Mouse (Mus musculus) CH12.LX (cell line): ENCODE measurements around the gene Gnaz. TPM values are rescaled to one million over a fixed set of nuclear protein-coding genes. Genes with fewer than 3 reads are reported as not detected.

Experiments used
- DNase-seq: peaks from one replicate; pipeline ENCODE4 v3.0.0-alpha.2; 2013; ENCODE audit errors: extremely low read depth
- H3K27ac ChIP-seq: 2 replicates; pipeline ENCODE4 v1.5.1; 2012; ENCODE audit warnings: low read depth, mild to moderate bottlenecking, control low read depth, moderate library complexity; ENCODE audit not compliant: insufficient read depth
- H3K27me3 ChIP-seq: replicated peaks from 2 replicates; pipeline ENCODE3; 2012; ENCODE audit warnings: inconsistent platforms
- H3K36me3 ChIP-seq, 2 experiments: replicated peaks in 1 of 2; 2 replicates each; pipeline versions ENCODE3 to v1.6.1; 2012; ENCODE audit warnings: inconsistent platforms in 1 of 2, low read length in 1 of 2, mild to moderate bottlenecking in 1 of 2, mixed read lengths in 1 of 2, moderate library complexity in 1 of 2; ENCODE audit not compliant: control insufficient read depth in 1 of 2, insufficient read depth in 1 of 2
- H3K4me1 ChIP-seq, 2 experiments: 2 replicates each; pipeline ENCODE4 v1.6.1; 2012; ENCODE audit warnings: inconsistent platforms in 1 of 2, moderate library complexity in 1 of 2; ENCODE audit not compliant: insufficient read depth in 2 of 2, control insufficient read depth in 1 of 2
- H3K4me2 ChIP-seq: 2 replicates; pipeline ENCODE4 v1.6.1; 2012; ENCODE audit warnings: low read depth, mild to moderate bottlenecking, control low read depth; ENCODE audit not compliant: poor library complexity, insufficient read depth, severe bottlenecking
- H3K4me3 ChIP-seq, 3 experiments: fragments of 150-350 bp in 1 of 3; sonication (generic) in 1 of 3; replicated peaks in 1 of 3; 2 replicates each; pipeline versions ENCODE3 to v1.5.1; 2011 to 2012; ENCODE audit warnings: low read depth in 2 of 3, low read length in 2 of 3, mild to moderate bottlenecking in 2 of 3, moderate library complexity in 2 of 3, control low read depth in 1 of 3, improper control_type of control experiment in 1 of 3, inconsistent platforms in 1 of 3, mixed read lengths in 1 of 3; ENCODE audit not compliant: poor library complexity in 1 of 3
- H3K79me2 ChIP-seq: replicated peaks from 2 replicates; pipeline ENCODE4 v1.6.1; 2012; ENCODE audit warnings: mild to moderate bottlenecking, moderate library complexity; ENCODE audit not compliant: control insufficient read depth, poor library complexity, insufficient read depth, severe bottlenecking; ENCODE audit errors: extremely low read depth
- H3K9ac ChIP-seq: 2 replicates; pipeline ENCODE4 v1.6.1; 2012; ENCODE audit warnings: low read depth, mild to moderate bottlenecking, control low read depth, moderate library complexity; ENCODE audit not compliant: insufficient read depth
- H3K9me3 ChIP-seq: replicated peaks from 2 replicates; pipeline ENCODE3; 2012; ENCODE audit warnings: low read length, inconsistent platforms, mixed read lengths
- BHLHE40 ChIP-seq: IDR thresholded peaks from 2 replicates; pipeline ENCODE4 v1.6.1; 2011; ENCODE audit warnings: mild to moderate bottlenecking, low read depth, low read length, improper control_type of control experiment
- CHD1 ChIP-seq: IDR thresholded peaks from 2 replicates; pipeline ENCODE4 v1.6.1; 2012; ENCODE audit warnings: low read depth, low read length, improper control_type of control experiment, inconsistent platforms
- E2F4 ChIP-seq: IDR thresholded peaks from 2 replicates; pipeline ENCODE4 v1.6.1; 2011; ENCODE audit warnings: low read depth, low read length, improper control_type of control experiment; ENCODE audit not compliant: insufficient replicate concordance
- ETS1 ChIP-seq: conservative IDR thresholded peaks from 2 replicates; pipeline ENCODE4 v1.6.1; 2012; ENCODE audit warnings: low read depth, mild to moderate bottlenecking, inconsistent platforms, low read length, improper control_type of control experiment, moderate library complexity
- JUN ChIP-seq: IDR thresholded peaks from 2 replicates; pipeline ENCODE4 v1.6.1; 2011; ENCODE audit warnings: low read depth, mild to moderate bottlenecking, low read length, improper control_type of control experiment, moderate library complexity; ENCODE audit not compliant: insufficient read depth
- KAT2A ChIP-seq: IDR thresholded peaks from 2 replicates; pipeline ENCODE4 v1.6.1; 2012; ENCODE audit warnings: low read length, improper control_type of control experiment, inconsistent platforms; ENCODE audit not compliant: insufficient replicate concordance
- MAX ChIP-seq: IDR thresholded peaks from 2 replicates; pipeline ENCODE4 v1.6.1; 2011; ENCODE audit warnings: low read length, improper control_type of control experiment
- MAZ ChIP-seq: IDR thresholded peaks from 2 replicates; pipeline ENCODE4 v1.6.1; 2012; ENCODE audit warnings: low read depth, mild to moderate bottlenecking, inconsistent platforms, low read length, improper control_type of control experiment, moderate library complexity
- MYC ChIP-seq: IDR thresholded peaks from 2 replicates; pipeline ENCODE4 v1.6.1; 2011; ENCODE audit warnings: low read depth, mild to moderate bottlenecking, improper control_type of control experiment, low read length
- NELFE ChIP-seq: IDR thresholded peaks from 2 replicates; pipeline ENCODE4 v1.6.1; 2011; ENCODE audit warnings: low read depth, low read length, improper control_type of control experiment
- SIN3A ChIP-seq: IDR thresholded peaks from 2 replicates; pipeline ENCODE4 v1.6.1; 2012; ENCODE audit warnings: low read length, improper control_type of control experiment, inconsistent platforms
- TBP ChIP-seq: conservative IDR thresholded peaks from 2 replicates; pipeline ENCODE4 v1.6.1; 2011; ENCODE audit warnings: low read depth, low read length, improper control_type of control experiment
- TCF12 ChIP-seq: IDR thresholded peaks from 2 replicates; pipeline ENCODE4 v1.6.1; 2014; ENCODE audit warnings: low read depth, mild to moderate bottlenecking, inconsistent platforms, low read length, improper control_type of control experiment
- USF1 ChIP-seq: IDR thresholded peaks from 2 replicates; pipeline ENCODE4 v1.6.1; 2014; ENCODE audit warnings: low read depth, mild to moderate bottlenecking, inconsistent platforms, low read length, improper control_type of control experiment
- USF2 ChIP-seq: conservative IDR thresholded peaks from 2 replicates; pipeline ENCODE4 v1.6.1; 2011; ENCODE audit warnings: low read depth, low read length, improper control_type of control experiment
- ZKSCAN1 ChIP-seq: IDR thresholded peaks from 2 replicates; pipeline ENCODE4 v1.6.1; 2012; ENCODE audit warnings: low read depth, inconsistent platforms, low read length, improper control_type of control experiment, borderline replicate concordance
- dilution Hi-C: fragments of 300-500 bp; cut with MboI; formaldehyde crosslinking; loops from 2 replicates; pipeline ENCODE4 v1.14.3; 2020; ENCODE audit warnings: low sequenced_read_pairs; ENCODE audit not compliant: extremely low pct_unique_long_range_greater_than_20kb, extremely low pct_ligation_motif_present
- in situ Hi-C: fragments of 300-500 bp; cut with MboI; formaldehyde crosslinking; loops from 3 replicates; pipeline ENCODE4 v1.14.3; 2019; ENCODE audit warnings: low sequenced_read_pairs, low pct_ligation_motif_present, low pct_unique_long_range_greater_than_20kb, mixed read lengths
- polyA plus RNA-seq: library from polyadenylated mRNA; unstranded; fragments of >175 nt; gene quantifications from 2 replicates; pipeline ENCODE4 v1.2.1, GENCODE M21; 2012; ENCODE audit warnings: low read depth; ENCODE audit not compliant: insufficient read length
- total RNA-seq, 2 experiments: library from RNA; depleted of rRNA; stranded (reverse); fragments of 300-350 nt in 1 of 2; fragments of >200 nt in 1 of 2; gene quantifications; 2 replicates each; pipeline ENCODE4 v1.2.3; 2012 to 2014

The Gnaz gene
- total and polyA plus RNA-seq, 3 experiments: 2.7 to 36.9 (median 5.5) TPM

- no peak overlapping the region for H3K27ac ChIP-seq
- no peak overlapping the region for H3K4me3 ChIP-seq
- TF ChIP-seq NELFE (no peak), KAT2A (no peak), SIN3A (no peak), USF2 (no peak), MAZ (no peak), CHD1 (no peak), BHLHE40 (no peak), E2F4 (no peak), TCF12 (no peak), ZKSCAN1 (no peak), MYC (no peak), TBP (no peak), USF1 (no peak), MAX (no peak), JUN (no peak), ETS1 (no peak)
- H3K27me3 ChIP-seq: no peaks in the 10 kb centered on the region
- dilution Hi-C loops (no loop called here), in situ Hi-C loops (no loop called here)
- H3K4me1 ChIP-seq: peaks cover 20 to 28% of the 10 kb centered on the region in 2 experiments
- no peak for DNase-seq
- H3K4me2 ChIP-seq: no peak overlapping the region
- H3K36me3 ChIP-seq: peaks cover 5 to 24% of the 10 kb centered on the region in 2 experiments
- H3K9ac ChIP-seq: no peak overlapping the region
- H3K9me3 ChIP-seq: no peaks in the 10 kb centered on the region
- H3K79me2 ChIP-seq: peaks cover 12% of the 10 kb centered on the region; the same call in 1 of the 2 replicates
These were observed 11.1 kb downstream of the Gnaz start for GRCm38 (mm10) chr10:74978056-74978455.

DNA sequence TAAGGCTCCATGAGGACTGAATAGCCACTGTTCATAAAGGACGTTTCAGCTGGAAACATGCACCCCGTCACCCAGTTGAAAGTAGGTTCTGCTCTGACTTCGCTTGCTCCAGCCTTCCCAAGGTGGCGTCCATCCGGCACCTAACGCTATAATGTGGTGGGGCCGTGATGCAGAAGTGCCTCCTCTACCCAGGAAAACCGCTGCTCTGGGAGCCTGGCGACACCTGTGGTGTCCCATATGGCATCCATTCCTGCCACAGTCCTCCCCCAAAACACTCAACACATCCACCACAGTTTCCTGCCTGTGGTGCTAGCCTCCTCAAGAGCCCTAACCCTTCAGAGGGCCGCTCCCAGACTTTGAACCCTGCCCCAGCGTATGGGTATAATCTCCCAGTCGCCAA lies 14.2 kb downstream of the Gnaz start:
- dilution Hi-C loops: no loop called here
- DNase-seq: no peak
- no peaks in the 10 kb centered on the region for H3K27me3 ChIP-seq
- no peak overlapping the region for H3K27ac ChIP-seq
- H3K79me2 ChIP-seq: peaks cover under 1% of the 10 kb centered on the region; the same call in 1 of the 2 replicates
- H3K9ac ChIP-seq: no peak overlapping the region
- peaks cover 6 to 9% of the 10 kb centered on the region in 2 experiments; a peak in 3 of 4 replicates for H3K4me1 ChIP-seq
- no peak for TF ChIP-seq ETS1
- TF ChIP-seq, all 38 proteins: peak for 0
- no peak overlapping the region for H3K4me3 ChIP-seq
- no peaks in the 10 kb centered on the region for H3K9me3 ChIP-seq
- in situ Hi-C loops: no loop called here
- peaks cover 12 to 27% of the 10 kb centered on the region in 2 experiments for H3K36me3 ChIP-seq
- H3K4me2 ChIP-seq: no peak overlapping the region
